Mouse (Mus musculus) lung, embryonic 16.5 days (tissue): Measurements from ENCODE around the gene Ttc9c. TPM values are rescaled to one million over a fixed set of nuclear protein-coding genes. Genes with fewer than 3 reads are reported as not detected.

Source experiments
- ATAC-seq: fragments of 200-750 bp; cut with Nextera tagmentation; 2 replicates; pipeline ENCODE4 v1.8.0; 2017; ENCODE audit warnings: low read depth, mild to moderate bottlenecking, moderate library complexity
- H3K27ac ChIP-seq: fragments of 300-500 bp; sonication (generic); 2 replicates; pipeline ENCODE4 v1.5.1; 2014; ENCODE audit warnings: mild to moderate bottlenecking, control low read depth, low read length
- H3K27me3 ChIP-seq: fragments of 300-500 bp; sonication (generic); 2 replicates; pipeline ENCODE4 v1.6.1; 2014; ENCODE audit warnings: low read depth, low read length, mixed read lengths; ENCODE audit not compliant: control insufficient read depth, insufficient read depth
- H3K36me3 ChIP-seq: fragments of 300-500 bp; sonication (generic); 2 replicates; pipeline ENCODE4 v1.6.1; 2014; ENCODE audit warnings: low read length; ENCODE audit not compliant: control insufficient read depth, insufficient read depth
- H3K4me1 ChIP-seq: fragments of 300-500 bp; sonication (generic); replicated peaks from 2 replicates; pipeline ENCODE4 v1.6.1; 2014; ENCODE audit warnings: low read length, mixed read lengths; ENCODE audit not compliant: control insufficient read depth, insufficient read depth
- H3K4me2 ChIP-seq: fragments of 300-500 bp; sonication (generic); 2 replicates; pipeline ENCODE4 v1.6.1; 2014; ENCODE audit warnings: low read depth, low read length, control low read depth
- H3K4me3 ChIP-seq: fragments of 300-500 bp; sonication (generic); 2 replicates; pipeline ENCODE4 v1.5.1; 2014; ENCODE audit warnings: mild to moderate bottlenecking, low read length, control low read depth
- H3K9ac ChIP-seq: fragments of 300-500 bp; sonication (generic); 2 replicates; pipeline ENCODE4 v1.6.1; 2014; ENCODE audit warnings: low read length, control low read depth
- H3K9me3 ChIP-seq: fragments of 300-500 bp; sonication (generic); 2 replicates; pipeline ENCODE4 v1.6.1; 2016; ENCODE audit warnings: low read length; ENCODE audit not compliant: control insufficient read depth
- WGBS: fragments of 180-500 bp; shearing (Covaris S2); extraction: QIAGEN DNeasy Blood & Tissue Kit; methylation state at CpG from one replicate; pipeline ENCODE4 v1.1.7; 2014; 5-methylcytosine and 5-hydroxymethylcytosine counted together
- polyA plus RNA-seq: library from polyadenylated mRNA; unstranded; fragments of >200 nt; fragmentation: Nextera tagmentation; extraction: Ambion mirVana; gene quantifications from 2 replicates; pipeline ENCODE4 v1.2.1, GENCODE M21; 2015

Gene Ttc9c
- 55.2 and 56.5 TPM in 2 replicates for polyA plus RNA-seq

DNA sequence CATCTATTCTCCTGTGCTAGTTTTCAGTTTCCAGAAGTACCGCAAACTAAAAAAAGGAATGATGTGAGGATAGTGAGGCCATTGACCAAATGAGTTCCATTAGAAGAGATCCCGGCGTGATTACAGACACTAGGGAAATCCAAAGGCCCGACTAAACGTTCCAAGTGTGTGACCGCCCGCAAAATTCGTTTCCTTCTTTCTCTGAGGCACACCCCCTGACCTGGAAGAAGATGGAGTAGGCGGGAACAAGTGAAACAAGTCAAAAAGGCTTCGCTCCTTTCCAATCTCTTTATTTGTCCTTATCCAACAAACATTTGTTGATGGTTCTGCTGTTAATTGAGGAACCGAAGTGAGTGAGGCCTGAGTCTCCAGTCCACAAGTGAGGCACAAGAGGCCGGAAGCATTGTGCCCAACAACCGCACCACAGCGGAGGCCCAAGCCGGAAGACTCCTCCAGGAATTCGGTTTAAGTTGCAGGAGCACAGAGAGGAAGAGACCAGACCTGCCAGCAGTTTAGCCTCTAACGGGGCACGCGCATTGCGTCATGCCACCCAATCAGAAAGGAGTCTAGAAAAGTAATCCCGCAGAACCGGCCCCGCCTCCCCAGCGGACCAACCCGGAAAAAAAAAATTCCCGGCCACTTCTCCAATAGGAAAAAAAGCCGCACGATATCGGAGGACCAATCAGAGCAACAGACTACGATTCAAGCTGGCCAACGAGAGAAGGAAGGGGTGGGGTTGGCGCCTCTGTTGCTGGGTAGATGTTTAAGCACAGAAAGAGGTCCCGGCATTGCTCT lies at the start of gene Ttc9c:
TSS of gene Ttc9c (minus strand) at position 533 of the 795 bp plus-strand sequence.
- peak within 1 kb of the TSS; percentile 98 for H3K9ac ChIP-seq
- H3K4me1 ChIP-seq: peaks cover 28% of the 10 kb centered on the region
- under 1% methylated on average over 33 of the region's 33 CpGs for WGBS
- no peaks in the 10 kb centered on the region for H3K27me3 ChIP-seq
- H3K4me3 ChIP-seq: peak within 1 kb of the TSS; percentile 100
- H3K36me3 ChIP-seq: peaks cover 12% of the 10 kb centered on the region
- peak; percentile 93 for ATAC-seq
- peak within 1 kb of the TSS; percentile 98 for H3K4me2 ChIP-seq
- no peaks in the 10 kb centered on the region for H3K9me3 ChIP-seq
- H3K27ac ChIP-seq: peak within 1 kb of the TSS; percentile 99

DNA sequence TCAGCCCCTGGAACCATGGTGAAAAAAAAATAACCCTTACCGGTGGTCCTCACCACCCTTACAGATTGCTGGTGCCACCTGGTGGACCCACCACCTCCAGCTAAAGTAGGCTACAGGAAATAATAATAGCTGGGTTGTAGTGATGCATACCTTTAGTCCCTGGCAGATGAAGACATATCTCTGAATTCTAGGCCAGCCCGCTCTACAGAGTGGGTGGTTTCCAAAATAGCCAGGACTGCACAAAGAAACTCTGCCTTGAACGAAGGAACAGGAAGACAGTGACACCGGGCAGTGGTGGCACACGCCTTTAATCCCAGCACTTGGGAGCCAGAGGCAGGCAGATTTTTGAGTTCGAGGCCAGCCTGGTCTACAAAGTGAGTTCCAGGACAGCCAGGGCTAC lies 45.1 kb upstream of the Ttc9c start:
- H3K36me3 ChIP-seq: no peaks in the 10 kb centered on the region
- H3K9me3 ChIP-seq: no peaks in the 10 kb centered on the region
- H3K4me2 ChIP-seq: no peak overlapping the region
- H3K9ac ChIP-seq: no peak overlapping the region
- no peak overlapping the region for H3K4me3 ChIP-seq
- no peaks in the 10 kb centered on the region for H3K4me1 ChIP-seq
- H3K27me3 ChIP-seq: no peaks in the 10 kb centered on the region
- 72% methylated on average over 6 of the region's 6 CpGs for WGBS
- H3K27ac ChIP-seq: no peak overlapping the region
- no peak for ATAC-seq

DNA sequence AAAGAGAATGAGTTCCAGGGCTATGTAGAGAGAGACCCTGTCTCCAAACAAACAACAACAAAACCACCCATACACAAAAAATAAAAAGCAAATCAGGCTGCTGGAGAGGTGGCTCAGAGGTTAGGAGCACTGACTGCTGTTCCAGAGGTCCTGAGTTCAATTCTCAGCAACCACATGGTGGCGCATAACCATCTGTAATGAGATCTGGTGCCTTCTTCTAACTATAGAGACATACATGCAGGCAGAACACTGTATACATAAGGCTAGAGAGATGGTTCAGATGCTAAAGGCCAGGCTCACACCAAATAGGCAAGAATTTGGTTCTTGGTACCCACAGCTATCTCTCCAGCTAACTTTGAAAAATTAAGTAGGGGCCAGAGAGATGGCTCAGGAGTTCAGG lies 39.9 kb upstream of the Ttc9c start:
- H3K27me3 ChIP-seq: no peaks in the 10 kb centered on the region
- H3K9ac ChIP-seq: no peak overlapping the region
- H3K27ac ChIP-seq: no peak overlapping the region
- H3K4me3 ChIP-seq: no peak overlapping the region
- H3K4me2 ChIP-seq: no peak overlapping the region
- H3K4me1 ChIP-seq: no peaks in the 10 kb centered on the region
- 16% methylated on average over 1 of the region's 1 CpGs for WGBS
- ATAC-seq: no peak
- no peaks in the 10 kb centered on the region for H3K9me3 ChIP-seq
- H3K36me3 ChIP-seq: no peaks in the 10 kb centered on the region

DNA sequence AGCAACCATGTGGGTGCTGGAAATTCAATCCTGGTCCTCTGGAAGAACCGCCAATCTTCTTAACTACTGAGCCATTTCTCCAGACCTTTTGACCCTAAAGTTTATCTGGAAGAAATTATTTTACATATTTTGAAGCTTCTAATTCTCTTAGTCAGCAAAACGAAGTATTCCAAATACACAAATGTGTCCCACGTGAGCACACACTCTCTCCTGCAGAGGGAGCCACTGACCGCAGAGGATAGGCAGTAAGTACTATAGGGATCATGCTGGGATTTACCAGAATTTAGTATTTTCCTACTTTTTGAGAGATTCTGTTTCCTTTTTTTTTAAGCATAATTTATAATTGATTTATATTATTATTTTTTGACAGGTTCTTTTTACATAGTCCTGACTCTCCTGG lies 38.6 kb upstream of the Ttc9c start:
- H3K9ac ChIP-seq: no peak overlapping the region
- H3K4me2 ChIP-seq: no peak overlapping the region
- WGBS: 31% methylated on average over 4 of the region's 4 CpGs
- no peaks in the 10 kb centered on the region for H3K4me1 ChIP-seq
- H3K36me3 ChIP-seq: no peaks in the 10 kb centered on the region
- no peak overlapping the region for H3K4me3 ChIP-seq
- H3K9me3 ChIP-seq: no peaks in the 10 kb centered on the region
- ATAC-seq: no peak
- no peaks in the 10 kb centered on the region for H3K27me3 ChIP-seq
- H3K27ac ChIP-seq: no peak overlapping the region

DNA sequence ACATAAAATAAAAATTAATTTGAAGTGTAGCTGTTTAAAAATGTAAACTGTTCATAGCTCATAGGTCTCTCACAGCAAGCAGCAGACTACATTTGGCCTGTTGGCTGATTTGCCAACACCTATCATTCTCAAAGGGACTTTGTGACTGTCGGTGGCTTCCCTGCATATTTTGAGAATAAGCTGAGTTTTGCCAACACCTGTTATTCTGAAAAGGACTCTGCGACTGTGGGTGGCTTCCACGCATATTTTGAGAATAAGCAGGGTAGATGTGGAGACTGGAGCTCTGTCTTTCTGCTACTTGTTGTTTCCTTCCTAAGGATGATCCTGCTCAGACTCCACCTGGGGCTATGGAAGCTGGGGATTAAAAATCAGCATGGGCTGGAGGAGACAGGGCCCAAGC lies 34.0 kb upstream of the Ttc9c start:
- H3K4me1 ChIP-seq: no peaks in the 10 kb centered on the region
- no peaks in the 10 kb centered on the region for H3K36me3 ChIP-seq
- no peaks in the 10 kb centered on the region for H3K9me3 ChIP-seq
- no peak overlapping the region for H3K4me3 ChIP-seq
- H3K27ac ChIP-seq: no peak overlapping the region
- 78% methylated on average over 3 of the region's 3 CpGs for WGBS
- no peak overlapping the region for H3K4me2 ChIP-seq
- no peaks in the 10 kb centered on the region for H3K27me3 ChIP-seq
- no peak for ATAC-seq
- no peak overlapping the region for H3K9ac ChIP-seq

DNA sequence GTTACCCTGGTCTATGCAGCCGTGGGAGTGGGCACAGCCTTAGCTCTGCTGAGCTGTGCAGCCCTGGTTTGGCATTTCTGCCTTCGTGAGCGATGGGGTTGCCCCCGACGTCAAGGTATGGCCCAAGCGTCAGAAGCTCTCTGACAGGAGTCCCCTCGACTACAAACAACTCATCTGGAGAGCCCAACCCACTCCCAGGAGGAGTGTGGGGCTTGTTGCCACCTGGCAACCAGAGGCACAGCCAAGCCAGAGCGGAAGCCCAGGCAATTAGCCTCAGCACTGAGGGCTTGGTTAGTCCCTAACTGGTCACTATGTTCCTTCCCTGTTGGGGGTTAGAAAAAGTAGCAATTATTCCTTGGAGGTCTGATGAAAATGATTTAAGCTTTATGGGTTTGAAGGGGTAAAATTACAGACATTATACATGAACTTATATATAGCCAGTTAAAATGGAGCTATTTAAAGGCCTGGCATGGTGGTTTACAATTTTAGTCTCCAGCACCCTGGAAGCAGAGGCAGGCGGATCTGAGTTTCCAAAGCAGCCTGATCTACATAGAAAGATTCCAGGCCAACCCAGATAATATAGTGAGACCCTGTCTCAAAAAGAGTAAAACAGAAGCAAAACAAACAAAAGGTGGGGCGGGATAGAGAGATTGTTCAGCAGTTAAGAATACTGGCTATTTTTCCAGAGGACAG lies 33.2 kb upstream of the Ttc9c start:
- WGBS: 47% methylated on average over 10 of the region's 10 CpGs
- Histone ChIP-seq H3K27ac (no peak overlapping the region), H3K4me2 (no peak overlapping the region), H3K4me3 (no peak overlapping the region), H3K27me3 (no peaks in the 10 kb centered on the region), H3K9me3 (no peaks in the 10 kb centered on the region), H3K9ac (no peak overlapping the region; the same call in 1 of the 2 replicates), H3K4me1 (no peaks in the 10 kb centered on the region), H3K36me3 (peaks cover 3% of the 10 kb centered on the region; the same call in 1 of the 2 replicates)
- peak; percentile 22; the same call in 1 of the 2 replicates for ATAC-seq

- Histone ChIP-seq H3K9ac (peak overlapping the region; percentile 10; the same call in 1 of the 2 replicates), H3K4me2 (no peak overlapping the region), H3K9me3 (no peaks in the 10 kb centered on the region), H3K4me3 (no peak overlapping the region), H3K27me3 (no peaks in the 10 kb centered on the region), H3K27ac (no peak overlapping the region), H3K4me1 (no peaks in the 10 kb centered on the region), H3K36me3 (peaks cover 8% of the 10 kb centered on the region; the same call in 1 of the 2 replicates)
- 35% methylated on average over 7 of the region's 7 CpGs for WGBS
- ATAC-seq: peak; percentile 40
Measured at GRCm38 (mm10) chr19:8851639-8852038, 32.5 kb upstream of the Ttc9c start.

DNA sequence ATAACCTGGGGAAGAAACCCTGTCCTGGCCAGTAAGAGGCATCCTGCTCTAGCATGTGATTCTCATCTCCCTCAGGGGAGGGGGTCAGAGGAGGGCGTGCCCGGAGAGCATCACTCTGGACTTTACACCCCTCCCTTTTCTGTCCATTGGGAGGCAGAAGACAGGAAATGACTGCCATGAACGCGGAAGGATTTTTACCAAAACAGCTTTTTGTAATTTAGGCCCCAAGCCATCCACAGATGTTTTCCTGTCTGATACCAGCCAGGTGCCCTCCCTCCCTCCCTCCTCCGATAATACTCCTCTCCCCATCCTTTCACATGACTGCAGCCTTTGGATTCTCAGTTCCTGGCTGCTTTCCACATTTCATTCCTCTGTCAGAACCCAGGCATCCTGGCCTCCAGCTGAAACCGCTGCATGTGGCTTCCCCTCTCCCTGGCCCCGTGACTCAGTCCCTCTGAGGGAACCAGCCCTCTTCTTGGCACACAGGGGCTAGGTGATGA lies 31.3 kb upstream of the Ttc9c start, which contains the start of gene Lrrn4cl:
TSS of gene Lrrn4cl (plus strand) at position 367 of the 500 bp plus-strand sequence.
- Histone ChIP-seq H3K4me2 (peak within 1 kb of the TSS; percentile 11), H3K36me3 (peaks cover 12% of the 10 kb centered on the region), H3K27me3 (no peaks in the 10 kb centered on the region), H3K9ac (peak within 1 kb of the TSS; percentile 14; the same call in 1 of the 2 replicates), H3K27ac (no peak within 1 kb of the TSS), H3K4me1 (no peaks in the 10 kb centered on the region), H3K9me3 (no peaks in the 10 kb centered on the region), H3K4me3 (no peak within 1 kb of the TSS)
- WGBS: 19% methylated on average over 7 of the region's 7 CpGs
- peak; percentile 76; the same call in 1 of the 2 replicates for ATAC-seq

- Histone ChIP-seq H3K9ac (no peak overlapping the region), H3K4me2 (no peak overlapping the region), H3K27ac (no peak overlapping the region), H3K9me3 (no peaks in the 10 kb centered on the region), H3K36me3 (peaks cover 12% of the 10 kb centered on the region), H3K4me3 (no peak overlapping the region), H3K27me3 (no peaks in the 10 kb centered on the region), H3K4me1 (no peaks in the 10 kb centered on the region)
- 65% methylated on average over 5 of the region's 5 CpGs for WGBS
- ATAC-seq: no peak
Measured at GRCm38 (mm10) chr19:8848356-8848755, 29.2 kb upstream of the Ttc9c start.
